Mouse (Mus musculus) embryonic fibroblast, embryonic 13.5 days (primary cell): ENCODE measurements around the gene Mterf1b.

ENCODE experiments used
- CTCF ChIP-seq: IDR thresholded peaks from 2 replicates; pipeline ENCODE4 v1.5.1; 2011; ENCODE audit warnings: mild to moderate bottlenecking, control low read depth, low read length, moderate library complexity, borderline replicate concordance; ENCODE audit not compliant: insufficient read depth
- POLR2A ChIP-seq: IDR thresholded peaks from 2 replicates; pipeline ENCODE4 v1.6.1; 2011; ENCODE audit warnings: low read depth, mild to moderate bottlenecking, control low read depth, low read length, moderate library complexity

- TF ChIP-seq CTCF (no peak), POLR2A (no peak)
Observed at GRCm38 (mm10) chr5:4179364-4179763, 12.8 kb upstream of the Mterf1b start.
